In genomic region chr5:74092481-74092832, GRCm38 (mm10) we compare ENCODE assay signal across 8 mouse cellular contexts. TPM values are rescaled to one million over a fixed set of nuclear protein-coding genes. Genes with fewer than 3 reads are reported as not detected.
DNase-seq lines count a peak whose midpoint lies in the region; ATAC-seq and TF ChIP-seq lines count a peak whose summit lies in the region.

No protein-coding gene starts in this region.

- H3K27ac ChIP-seq in kidney, adult 2 months (ENCODE audit: insufficient read depth, low read depth, low read length), result peak overlapping the region; percentile 48; the same call in 1 of the 2 replicates
- H3K27ac ChIP-seq in brown adipose tissue, adult 24 weeks (replicated peaks; ENCODE audit: low read depth, low read length), result peak overlapping the region; percentile 43
- H3K27ac ChIP-seq in hindbrain, embryonic 14.5 days, result peak overlapping the region; percentile 33; the same call in 1 of the 2 replicates
- no peak overlapping the region for H3K27ac ChIP-seq in midbrain, embryonic 11.5 days (ENCODE audit: low read depth, low read length)

- WGBS in kidney, adult 2 months, result 43% methylated on average over 4 of the region's 4 CpGs
- WGBS in hindbrain, embryonic 14.5 days, result 45% methylated on average over 4 of the region's 4 CpGs
- 45% methylated on average over 4 of the region's 4 CpGs for WGBS in midbrain, embryonic 11.5 days

- no peaks in the 10 kb centered on the region for H3K27me3 ChIP-seq in kidney, adult 2 months (replicated peaks; ENCODE audit: control insufficient read depth, insufficient read depth, low read length)
- no peaks in the 10 kb centered on the region for H3K27me3 ChIP-seq in hindbrain, embryonic 14.5 days (ENCODE audit: control insufficient read depth, insufficient read depth, low read length)
- H3K27me3 ChIP-seq in midbrain, embryonic 11.5 days (ENCODE audit: control insufficient read depth, insufficient read depth, low read length), result no peaks in the 10 kb centered on the region

- peak overlapping the region; percentile 32; the same call in 1 of the 2 replicates for H3K9ac ChIP-seq in hindbrain, embryonic 14.5 days
- peak overlapping the region; percentile 56 for H3K9ac ChIP-seq in midbrain, embryonic 11.5 days (ENCODE audit: low read length)

- peak overlapping the region; percentile 95 for H3K4me2 ChIP-seq in hindbrain, embryonic 14.5 days (replicated peaks)
- peak overlapping the region; percentile 56 for H3K4me2 ChIP-seq in midbrain, embryonic 11.5 days

- DNase-seq in kidney, adult 2 months, result no peak
- DNase-seq in kidney, adult 11 months, result no peak
- DNase-seq in hindbrain, embryonic 14.5 days (ENCODE audit: low spot score), result no peak
- DNase-seq in midbrain, embryonic 11.5 days (ENCODE audit: low spot score, missing footprints), result peak; percentile 93
- no peak for DNase-seq in right cerebral cortex, postnatal 14 days
- DNase-seq in right cerebral cortex, postnatal 10 days (ENCODE audit: low spot score in 2 of 2), result no peak

- peak overlapping the region; percentile 29 for H3K4me3 ChIP-seq in kidney, adult 2 months (ENCODE audit: insufficient read depth, low read depth, low read length)
- H3K4me3 ChIP-seq in brown adipose tissue, adult 24 weeks (ENCODE audit: insufficient read depth, low read depth, low read length), result peak overlapping the region; percentile 56
- H3K4me3 ChIP-seq in hindbrain, embryonic 14.5 days (replicated peaks; ENCODE audit: low read length), result peak overlapping the region; percentile 79
- peak overlapping the region; percentile 78 for H3K4me3 ChIP-seq in midbrain, embryonic 11.5 days (ENCODE audit: low read depth, low read length)

- TF ChIP-seq POLR2A in kidney, adult 2 months (IDR thresholded peaks at IDR 0.05; ENCODE audit: low read depth, low read length), result no peak

- no peak for ATAC-seq in hindbrain, embryonic 14.5 days (ENCODE audit: low FRiP score)
- peak; percentile 14 for ATAC-seq in midbrain, embryonic 11.5 days (ENCODE audit: low FRiP score)
- ATAC-seq in granulocyte monocyte progenitor cell, adult 5-6 weeks (replicated peaks; ENCODE audit: poor library complexity, severe bottlenecking), result no peak

- no peaks in the 10 kb centered on the region for H3K36me3 ChIP-seq in kidney, adult 2 months (ENCODE audit: control insufficient read depth, insufficient read depth, low read length)
- peaks cover 27% of the 10 kb centered on the region for H3K36me3 ChIP-seq in hindbrain, embryonic 14.5 days (replicated peaks; ENCODE audit: control insufficient read depth, insufficient read depth)
- peaks cover 7% of the 10 kb centered on the region; the same call in 1 of the 2 replicates for H3K36me3 ChIP-seq in midbrain, embryonic 11.5 days (ENCODE audit: control insufficient read depth, insufficient read depth, low read length)

- no peaks in the 10 kb centered on the region for H3K9me3 ChIP-seq in hindbrain, embryonic 14.5 days (ENCODE audit: control insufficient read depth, low read length)
- H3K9me3 ChIP-seq in midbrain, embryonic 11.5 days (ENCODE audit: control insufficient read depth, low read length), result no peaks in the 10 kb centered on the region

- no peak for TF ChIP-seq CTCF in kidney, adult 2 months (conservative IDR thresholded peaks at IDR 0.05; ENCODE audit: insufficient read depth, insufficient read length, low read depth, low read length)

- H3K4me1 ChIP-seq in kidney, adult 2 months (ENCODE audit: control insufficient read depth, insufficient read depth, low read length), result peaks cover 9% of the 10 kb centered on the region; the same call in 1 of the 2 replicates
- no peaks in the 10 kb centered on the region for H3K4me1 ChIP-seq in brown adipose tissue, adult 24 weeks (ENCODE audit: control insufficient read depth, insufficient read depth, insufficient read length, low read length)
- H3K4me1 ChIP-seq in hindbrain, embryonic 14.5 days (replicated peaks; ENCODE audit: control insufficient read depth, insufficient read depth, low read length), result peaks cover 17% of the 10 kb centered on the region
- H3K4me1 ChIP-seq in midbrain, embryonic 11.5 days (ENCODE audit: control insufficient read depth, insufficient read depth, low read length), result peaks cover 3% of the 10 kb centered on the region; the same call in 1 of the 2 replicates

RNA-seq across cellular contexts. Expression of gene Usp46, which starts 24.2 kb away (rescaled TPM):
- polyA plus RNA-seq in kidney, adult 2 months (2012; rRNA removed), result 6.9 and 9.1 TPM in 2 replicates
- 11.9 and 15.5 TPM in 2 replicates for polyA plus RNA-seq in brown adipose tissue, adult 24 weeks (2012; ENCODE audit: insufficient read depth, insufficient read length, missing spikeins)
- polyA plus RNA-seq in hindbrain, embryonic 14.5 days (2014; fragmentation: Nextera tagmentation; extraction: Ambion mirVana), result 41.1 and 48.7 TPM in 2 replicates
- polyA plus RNA-seq in midbrain, embryonic 11.5 days (2014; fragmentation: Nextera tagmentation; extraction: Ambion mirVana), result 35.6 and 38.1 TPM in 2 replicates
- 8.4 and 11.9 TPM in 2 replicates for total RNA-seq in granulocyte monocyte progenitor cell, adult 5-6 weeks (2014; fragmentation: Nextera tagmentation)
- total RNA-seq in granulocyte monocyte progenitor cell, adult 5-6 weeks (2017), result 10.9 and 26.9 TPM in 2 replicates

Comparison
In these comparisons a context has a peak if more than half of its experiments do, and no peak if none do; other contexts are left out.
1. H3K4me3 ChIP-seq: peak in every context shown above with its lines; median percentile 79 in hindbrain, embryonic 14.5 days; 78 in midbrain, embryonic 11.5 days; 56 in brown adipose tissue, adult 24 weeks; 29 in kidney, adult 2 months.